Mouse (Mus musculus): ENCODE measurements around the gene Serp1. TPM values are rescaled to one million over a fixed set of nuclear protein-coding genes. Genes with fewer than 3 reads are reported as not detected.

Serp1 gene
- total RNA-seq (2023; ENCODE audit: inconsistent age): 315 to 329 TPM (median 322 TPM) in 4 replicates

GRCm38 (mm10) chr3:58525652-58526407 lies at the start of gene Serp1, which contains the start of gene Eif2a:
Serp1 (minus strand) TSS chr3:58525892.
Eif2a (plus strand) TSS chr3:58525821.

Other genes starting within 250 kb of the Serp1 start
- gene Tsc22d2, start 111.2 kb downstream of the Serp1 start, total RNA-seq (2023; ENCODE audit: inconsistent age): 71.6 to 74.3 TPM (median 72.8 TPM) in 4 replicates
- 52.0 to 61.9 TPM (median 61.5 TPM) in 4 replicates for gene Eif2a, start 71 bp downstream of the Serp1 start, total RNA-seq (2023; ENCODE audit: inconsistent age)
- 133 to 141 TPM (median 136 TPM) in 4 replicates for gene Selenot, start 50.7 kb upstream of the Serp1 start, total RNA-seq (2023; ENCODE audit: inconsistent age)
- not detected in 4 replicates for gene Erich6, start 111.3 kb upstream of the Serp1 start, total RNA-seq (2023; ENCODE audit: inconsistent age)
- gene Siah2, start 166.5 kb upstream of the Serp1 start, total RNA-seq (2023; ENCODE audit: inconsistent age): 109 to 113 TPM (median 111 TPM) in 4 replicates

Measured in B cell, adult (primary cell).